Mouse (Mus musculus) subcutaneous adipose tissue, adult 2 months (tissue): ENCODE results near the gene Strn3. TPM values are rescaled to one million over a fixed set of nuclear protein-coding genes. Genes with fewer than 3 reads are reported as not detected.

Experiments
- polyA plus RNA-seq: library from polyadenylated mRNA; depleted of rRNA; stranded (reverse); fragments of >200 nt; gene quantifications from 2 replicates; pipeline ENCODE4 v1.2.3, GENCODE M21; 2012; ENCODE audit warnings: low replicate concordance; rRNA removed

The Strn3 gene
- 21.0 and 22.8 TPM in 2 replicates for polyA plus RNA-seq

GRCm38 (mm10) chr12:51691845-51692632 is at the start of gene Strn3:
Gene Strn3 (minus strand): TSS chr12:51691897.

GRCm38 (mm10) chr12:51690893-51691844 is 528 bp downstream of the Strn3 start, which contains the start of gene Ap4s1:
Gene Ap4s1 (plus strand): TSS chr12:51691033.

GRCm38 (mm10) chr12:51593229-51594029 is 98.3 kb downstream of the Strn3 start, which contains the start of gene Coch:
Gene Coch (plus strand): TSS chr12:51593341.

Other genes with a start within 250 kb of the Strn3 start
- gene Coch, start 98.6 kb downstream of the Strn3 start, polyA plus RNA-seq: 3.6 TPM in 1 of 2 replicates, not detected in the other
- 8.7 and 17.1 TPM in 2 replicates for gene Ap4s1, start 864 bp downstream of the Strn3 start, polyA plus RNA-seq
- gene Hectd1, start 137.6 kb upstream of the Strn3 start, polyA plus RNA-seq: 17.6 and 28.6 TPM in 2 replicates